Mouse (Mus musculus) brain, embryonic 14.5 days (tissue): ENCODE measurements around the gene Scamp3.
"Not testable (repeated sequence)": the region's sequence is repeated elsewhere in the genome, so short reads cannot be mapped to it uniquely, and the experiment has no call there.

Experiments
- CTCF ChIP-seq: fragments of 200-500 bp; IDR thresholded peaks from 2 replicates; pipeline ENCODE4 v1.5.1; 2012; ENCODE audit warnings: inconsistent platforms, mild to moderate bottlenecking, moderate library complexity, borderline replicate concordance; ENCODE audit not compliant: insufficient read depth, insufficient read length; ENCODE audit errors: extremely low read depth
- POLR2A ChIP-seq: fragments of 200-500 bp; IDR thresholded peaks from 2 replicates; pipeline ENCODE4 v1.6.1; 2012; ENCODE audit warnings: mild to moderate bottlenecking, inconsistent platforms, borderline replicate concordance; ENCODE audit not compliant: poor library complexity, insufficient read depth, insufficient read length, severe bottlenecking; ENCODE audit errors: extremely low read depth

DNA sequence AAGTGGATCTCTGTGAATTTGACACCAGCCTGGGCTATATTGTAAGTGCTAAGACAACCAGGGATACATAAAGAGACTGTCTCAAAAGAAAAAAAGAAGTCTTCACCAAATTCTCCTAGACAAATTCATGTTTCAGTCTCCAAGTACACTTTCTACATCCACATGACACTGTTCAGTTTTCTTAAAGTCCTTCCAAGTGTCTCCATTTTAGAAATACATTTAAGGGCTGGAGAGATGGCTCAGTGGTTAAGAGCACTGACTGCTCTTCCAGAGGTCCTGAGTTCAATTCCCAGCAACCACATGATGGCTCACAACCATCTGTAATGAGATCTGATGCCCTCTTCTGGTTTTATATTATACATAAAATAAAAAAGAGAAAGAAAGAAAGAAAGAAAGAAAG, 16.1 kb upstream of the Scamp3 start:
- TF ChIP-seq CTCF, POLR2A: not testable (repeated sequence)
